Mouse (Mus musculus) megakaryocyte, embryonic 14.5 days (primary cell): ENCODE data around the gene Asb10. TPM values are rescaled to one million over a fixed set of nuclear protein-coding genes. Genes with fewer than 3 reads are reported as not detected.

Experiments
- H3K27me3 ChIP-seq: replicated peaks from 2 replicates; pipeline ENCODE3; 2012; ENCODE audit warnings: inconsistent platforms
- H3K36me3 ChIP-seq: replicated peaks from 2 replicates; pipeline ENCODE3; 2012; ENCODE audit warnings: low read length, inconsistent platforms, mixed read lengths
- H3K4me1 ChIP-seq: 2 replicates; pipeline ENCODE4 v1.6.1; 2012; ENCODE audit warnings: inconsistent platforms
- H3K4me3 ChIP-seq: replicated peaks from 2 replicates; pipeline ENCODE3; 2012; ENCODE audit warnings: moderate library complexity, mild to moderate bottlenecking, inconsistent platforms
- H3K9me3 ChIP-seq: 2 replicates; pipeline ENCODE4 v1.6.1; 2012; ENCODE audit warnings: inconsistent platforms
- FLI1 ChIP-seq: IDR thresholded peaks from 2 replicates; pipeline ENCODE4 v1.6.1; 2012; ENCODE audit warnings: low read length, inconsistent platforms, mixed read lengths
- GATA1 ChIP-seq: IDR thresholded peaks from 3 replicates; pipeline ENCODE4 v1.6.1; 2012; ENCODE audit warnings: mixed read lengths, low read length, inconsistent platforms, borderline replicate concordance
- polyA plus RNA-seq: library from polyadenylated mRNA; stranded (reverse); fragments of >175 nt; gene quantifications from 2 replicates; pipeline ENCODE4 v1.2.3, GENCODE M21; 2012; ENCODE audit warnings: low replicate concordance; ENCODE audit not compliant: insufficient read depth

Asb10 gene
- polyA plus RNA-seq, 1 experiment = not detected

- no peak for TF ChIP-seq FLI1
- peaks cover 7% of the 10 kb centered on the region; the same call in 1 of the 2 replicates for H3K4me1 ChIP-seq
- H3K9me3 ChIP-seq = no peaks in the 10 kb centered on the region
- peaks cover 27% of the 10 kb centered on the region for H3K27me3 ChIP-seq
- peaks cover 99% of the 10 kb centered on the region for H3K36me3 ChIP-seq
- H3K4me3 ChIP-seq = no peak overlapping the region
Measured at GRCm38 (mm10) chr5:24497526-24497925, 43.3 kb downstream of the Asb10 start.

GRCm38 (mm10) chr5:24496756-24497155 is 44.0 kb downstream of the Asb10 start:
- peaks cover 99% of the 10 kb centered on the region for H3K36me3 ChIP-seq
- peaks cover 19% of the 10 kb centered on the region for H3K27me3 ChIP-seq
- no peak for TF ChIP-seq FLI1
- H3K4me3 ChIP-seq = no peak overlapping the region
- H3K9me3 ChIP-seq = no peaks in the 10 kb centered on the region
- peaks cover 7% of the 10 kb centered on the region; the same call in 1 of the 2 replicates for H3K4me1 ChIP-seq

- Histone ChIP-seq H3K9me3 (no peaks in the 10 kb centered on the region), H3K27me3 (peaks cover 10% of the 10 kb centered on the region), H3K4me3 (no peak overlapping the region), H3K4me1 (peaks cover 7% of the 10 kb centered on the region; the same call in 1 of the 2 replicates), H3K36me3 (peaks cover 99% of the 10 kb centered on the region)
- TF ChIP-seq GATA1 = no peak
- no peak for TF ChIP-seq FLI1
Measured at GRCm38 (mm10) chr5:24495019-24495418, 45.8 kb downstream of the Asb10 start.

DNA sequence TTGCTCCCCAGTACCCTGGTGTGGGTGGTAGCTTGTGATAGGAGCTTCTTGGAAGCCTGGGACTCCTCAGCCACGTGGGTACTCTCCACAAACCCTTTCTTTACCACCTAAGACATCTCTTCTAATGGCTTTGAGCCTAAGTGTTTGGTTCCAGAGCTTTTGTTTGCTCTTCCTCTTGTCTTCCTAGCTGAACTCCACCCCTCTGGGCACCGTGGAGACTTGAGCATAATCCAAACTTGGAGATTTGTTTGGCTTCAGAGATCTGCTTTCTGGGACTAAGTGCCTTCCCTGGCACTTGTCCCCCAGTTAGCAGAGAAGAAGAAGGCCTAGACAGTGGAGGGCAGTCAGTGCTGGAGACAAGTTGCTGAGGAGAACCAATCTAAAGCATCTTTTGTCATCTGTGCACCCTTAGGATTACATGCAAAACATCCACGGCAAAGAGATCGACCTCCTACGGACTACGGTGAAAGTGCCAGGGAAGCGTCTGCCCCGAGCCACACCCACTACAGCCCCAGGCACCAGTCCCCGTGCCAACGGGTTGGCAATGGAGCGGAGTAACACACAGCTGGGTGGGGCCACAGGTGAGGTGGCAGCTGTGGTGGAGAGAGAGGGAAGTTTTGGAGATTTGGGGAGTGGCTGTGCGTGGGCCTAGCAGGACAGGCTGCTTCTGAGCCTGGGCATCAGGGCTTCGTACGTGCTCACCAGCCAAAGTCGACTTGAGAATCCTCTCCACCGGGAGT is 48.1 kb downstream of the Asb10 start:
- H3K27me3 ChIP-seq = peaks cover 4% of the 10 kb centered on the region
- no peaks in the 10 kb centered on the region for H3K9me3 ChIP-seq
- H3K4me1 ChIP-seq = no peaks in the 10 kb centered on the region
- TF ChIP-seq FLI1 (no peak), GATA1 (no peak)
- H3K36me3 ChIP-seq = peaks cover 99% of the 10 kb centered on the region
- no peak overlapping the region for H3K4me3 ChIP-seq

GRCm38 (mm10) chr5:24490413-24490920 is 50.3 kb downstream of the Asb10 start:
- Histone ChIP-seq H3K36me3 (peaks cover 99% of the 10 kb centered on the region), H3K27me3 (peaks cover 1% of the 10 kb centered on the region), H3K9me3 (no peaks in the 10 kb centered on the region), H3K4me3 (no peak overlapping the region), H3K4me1 (no peaks in the 10 kb centered on the region)
- TF ChIP-seq GATA1 (no peak), FLI1 (no peak)

DNA sequence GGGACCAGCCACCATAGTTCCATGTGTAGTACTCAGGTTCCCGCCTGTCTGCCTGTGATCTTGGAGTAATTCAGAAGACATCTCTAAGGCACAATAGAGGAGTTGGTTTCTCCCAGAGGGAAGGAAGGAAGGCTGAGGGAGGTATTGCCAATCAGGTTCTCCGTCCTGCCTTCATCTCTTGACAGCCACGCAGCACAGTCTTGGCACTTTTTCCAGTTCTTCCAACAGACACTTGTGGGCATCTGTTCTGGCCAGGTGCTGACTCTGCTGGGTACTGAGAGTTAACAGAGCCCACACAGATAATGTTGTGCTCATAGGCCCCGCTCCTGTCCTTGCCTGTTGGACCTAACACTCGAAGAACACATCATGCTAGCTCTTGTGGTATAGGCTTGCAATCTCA is 54.0 kb downstream of the Asb10 start:
- H3K4me3 ChIP-seq = no peak overlapping the region
- H3K36me3 ChIP-seq = peaks cover 99% of the 10 kb centered on the region
- H3K27me3 ChIP-seq = no peaks in the 10 kb centered on the region
- no peaks in the 10 kb centered on the region for H3K9me3 ChIP-seq
- H3K4me1 ChIP-seq = no peaks in the 10 kb centered on the region; the same call in 1 of the 2 replicates
- no peak for TF ChIP-seq GATA1
- no peak for TF ChIP-seq FLI1

DNA sequence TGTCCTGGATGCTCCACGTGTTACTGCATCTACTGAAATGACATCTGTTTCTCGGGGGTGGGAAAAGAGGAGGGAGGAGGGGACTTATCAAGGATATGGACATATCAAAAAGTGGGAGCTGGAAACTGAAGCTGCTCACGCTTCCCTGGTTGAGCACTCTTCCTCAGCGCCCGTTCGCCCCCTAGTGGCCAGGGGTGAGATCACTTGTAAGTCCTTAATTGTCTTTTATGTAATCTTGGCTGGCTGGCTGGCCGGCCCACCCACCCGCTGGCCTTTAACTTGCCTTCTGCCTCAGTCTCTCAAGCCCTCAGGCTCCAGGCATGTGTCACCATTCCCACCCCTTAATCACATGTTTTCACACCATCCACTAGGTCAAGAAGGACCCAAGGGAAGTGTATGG is 54.7 kb downstream of the Asb10 start:
- H3K27me3 ChIP-seq = no peaks in the 10 kb centered on the region
- TF ChIP-seq GATA1 (no peak), FLI1 (no peak)
- peaks cover 99% of the 10 kb centered on the region for H3K36me3 ChIP-seq
- H3K4me3 ChIP-seq = no peak overlapping the region
- no peaks in the 10 kb centered on the region; the same call in 1 of the 2 replicates for H3K4me1 ChIP-seq
- no peaks in the 10 kb centered on the region for H3K9me3 ChIP-seq

- TF ChIP-seq FLI1 (no peak), GATA1 (no peak)
- H3K9me3 ChIP-seq = no peaks in the 10 kb centered on the region
- peaks cover 99% of the 10 kb centered on the region for H3K36me3 ChIP-seq
- no peak overlapping the region for H3K4me3 ChIP-seq
- no peaks in the 10 kb centered on the region; the same call in 1 of the 2 replicates for H3K4me1 ChIP-seq
- no peaks in the 10 kb centered on the region for H3K27me3 ChIP-seq
Measured at GRCm38 (mm10) chr5:24484963-24485362, 55.8 kb downstream of the Asb10 start.

DNA sequence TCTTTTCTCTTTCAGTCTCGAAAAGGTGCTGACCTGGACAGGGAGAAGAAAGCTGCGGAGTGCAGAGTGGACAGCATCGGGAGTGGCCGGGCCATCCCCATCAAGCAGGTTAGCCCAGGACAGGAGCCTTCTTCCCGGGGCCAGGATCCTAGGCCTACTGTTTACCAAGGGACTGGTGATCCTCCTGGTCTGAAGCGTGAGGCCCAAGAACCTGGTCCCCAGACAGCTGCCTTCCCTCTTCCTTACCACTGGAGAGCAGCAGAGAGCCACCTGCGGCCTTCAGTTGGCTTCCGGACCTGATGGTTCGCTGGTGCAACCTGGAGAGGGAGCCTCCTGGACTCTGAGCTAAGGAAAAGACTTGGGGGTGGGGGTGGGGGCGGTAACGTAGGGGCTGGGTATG is 57.5 kb downstream of the Asb10 start:
- no peaks in the 10 kb centered on the region for H3K27me3 ChIP-seq
- peaks cover 99% of the 10 kb centered on the region for H3K36me3 ChIP-seq
- H3K4me1 ChIP-seq = no peaks in the 10 kb centered on the region; the same call in 1 of the 2 replicates
- no peak overlapping the region for H3K4me3 ChIP-seq
- TF ChIP-seq GATA1 (no peak), FLI1 (no peak)
- H3K9me3 ChIP-seq = no peaks in the 10 kb centered on the region

Other genes with a start within 250 kb of the Asb10 start
- gene Kcnh2, start 189.4 kb downstream of the Asb10 start, polyA plus RNA-seq = 0.10 TPM in 1 of 2 replicates, not detected in the other
- gene Nos3, start 176.2 kb downstream of the Asb10 start, polyA plus RNA-seq = not detected in 2 replicates
- gene Atg9b, start 148.8 kb downstream of the Asb10 start, polyA plus RNA-seq = 1.8 and 4.2 TPM in 2 replicates
- gene Abcb8, start 147.3 kb downstream of the Asb10 start, polyA plus RNA-seq = 10.6 and 45.2 TPM in 2 replicates
- not detected in 2 replicates for gene Asic3, start 127.6 kb downstream of the Asb10 start, polyA plus RNA-seq
- 6.0 and 14.5 TPM in 2 replicates for gene Cdk5, start 117.4 kb downstream of the Asb10 start, polyA plus RNA-seq
- gene Slc4a2, start 117.1 kb downstream of the Asb10 start, polyA plus RNA-seq = 14.7 and 31.0 TPM in 2 replicates
- gene Fastk, start 95.7 kb downstream of the Asb10 start, polyA plus RNA-seq = 216 and 275 TPM in 2 replicates
- 31.6 and 37.8 TPM in 2 replicates for gene Tmub1, start 93.1 kb downstream of the Asb10 start, polyA plus RNA-seq
- gene Agap3, start 88.8 kb downstream of the Asb10 start, polyA plus RNA-seq = 117 and 284 TPM in 2 replicates
- gene Gbx1, start 13.8 kb downstream of the Asb10 start, polyA plus RNA-seq = not detected in 2 replicates
- not detected in 2 replicates for gene 4931409K22Rik, start 15.8 kb upstream of the Asb10 start, polyA plus RNA-seq
- 49.0 and 53.1 TPM in 2 replicates for gene Abcf2, start 36.5 kb upstream of the Asb10 start, polyA plus RNA-seq
- gene Chpf2, start 45.8 kb upstream of the Asb10 start, polyA plus RNA-seq = 36.1 and 95.0 TPM in 2 replicates
- 0.76 TPM in 1 of 2 replicates, not detected in the other for gene Smarcd3, start 83.4 kb upstream of the Asb10 start, polyA plus RNA-seq
- 37.7 and 58.3 TPM in 2 replicates for gene Nub1, start 144.6 kb upstream of the Asb10 start, polyA plus RNA-seq
- gene Wdr86, start 189.7 kb upstream of the Asb10 start, polyA plus RNA-seq = not detected in 2 replicates
- not detected in 2 replicates for gene Crygn, start 217.0 kb upstream of the Asb10 start, polyA plus RNA-seq